Mouse (Mus musculus) liver, adult 2 months (tissue): ENCODE measurements at regions not wholly inside any gene's neighbourhood (a gene's known extent, or its start where the extent isn't known, plus 50 kb on each side); places are given as distances from the start of the nearest gene placed in this dataset.

Experiments used
- DNase-seq: peaks from one replicate; pipeline ENCODE4 v3.0.0-alpha.2; 2011; ENCODE audit warnings: low read depth, low spot score; ENCODE audit errors: extremely low read depth
- H3K27ac ChIP-seq: fragments of 200-500 bp; replicated peaks from 2 replicates; pipeline ENCODE4 v1.5.1; 2012; ENCODE audit warnings: low read depth, mild to moderate bottlenecking, control low read depth, inconsistent platforms, low read length; ENCODE audit not compliant: insufficient read depth
- H3K27me3 ChIP-seq: fragments of 200-500 bp; 2 replicates; pipeline ENCODE4 v1.6.1; 2012; ENCODE audit warnings: mild to moderate bottlenecking, moderate library complexity, low read length, inconsistent platforms; ENCODE audit not compliant: control insufficient read depth, insufficient read depth
- H3K36me3 ChIP-seq: fragments of 200-500 bp; 2 replicates; pipeline ENCODE4 v1.6.1; 2012; ENCODE audit warnings: low read length, inconsistent platforms; ENCODE audit not compliant: control insufficient read depth, insufficient read depth
- H3K4me1 ChIP-seq: fragments of 200-500 bp; 2 replicates; pipeline ENCODE4 v1.6.1; 2011; ENCODE audit warnings: low read length; ENCODE audit not compliant: control insufficient read depth, insufficient read depth
- H3K4me3 ChIP-seq: fragments of 200-500 bp; 2 replicates; pipeline ENCODE4 v1.5.1; 2011; ENCODE audit warnings: low read depth, mild to moderate bottlenecking, control low read depth, low read length, moderate library complexity; ENCODE audit not compliant: insufficient read depth
- H3K79me2 ChIP-seq: fragments of 200-500 bp; 2 replicates; pipeline ENCODE4 v1.6.1; 2012; ENCODE audit warnings: inconsistent platforms, mild to moderate bottlenecking, low read length, moderate library complexity; ENCODE audit not compliant: control insufficient read depth, insufficient read depth
- H3K9ac ChIP-seq: fragments of 200-500 bp; 2 replicates; pipeline ENCODE4 v1.6.1; 2012; ENCODE audit warnings: low read depth, mild to moderate bottlenecking, control low read depth, inconsistent platforms, low read length
- CTCF ChIP-seq: fragments of 200-500 bp; IDR thresholded peaks from 2 replicates; pipeline ENCODE4 v1.5.1; 2011; ENCODE audit warnings: low read depth, low read length, control low read depth
- POLR2A ChIP-seq: fragments of 200-500 bp; IDR thresholded peaks from 2 replicates; pipeline ENCODE4 v1.6.1; 2011; ENCODE audit warnings: low read length, control low read depth; ENCODE audit not compliant: insufficient read depth; ENCODE audit errors: extremely low read depth
- WGBS: fragments of 180-500 bp; shearing (Covaris S2); methylation state at CpG from one replicate; pipeline ENCODE4 v1.1.7; 2018; 5-methylcytosine and 5-hydroxymethylcytosine counted together

DNA sequence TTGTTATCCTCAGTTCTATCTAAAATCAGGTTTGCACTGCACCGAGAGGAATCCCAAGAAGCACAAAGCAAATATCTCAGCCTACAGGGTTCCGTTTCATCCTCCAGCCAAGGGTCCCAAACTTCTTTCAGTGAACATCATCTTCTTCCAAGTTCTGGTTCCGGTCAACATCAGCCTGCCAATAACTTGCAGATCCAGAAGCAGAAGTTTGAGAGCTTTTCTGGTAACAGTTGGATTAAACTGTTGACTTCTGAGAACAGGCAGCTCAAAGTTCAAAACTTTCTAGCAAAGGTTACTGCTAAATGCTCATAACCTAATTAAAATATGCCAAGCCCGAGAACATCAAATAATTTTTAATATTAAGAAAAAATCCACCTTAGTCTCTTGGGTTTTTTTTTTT, 237.0 kb upstream of the Gm37988 start:
- H3K79me2 ChIP-seq, result no peaks in the 10 kb centered on the region
- no peak overlapping the region for H3K9ac ChIP-seq
- H3K27me3 ChIP-seq, result no peaks in the 10 kb centered on the region
- H3K4me3 ChIP-seq, result no peak overlapping the region
- H3K4me1 ChIP-seq, result peaks cover 5% of the 10 kb centered on the region
- 57% methylated on average over 4 of the region's 4 CpGs for whole genome bisulfite sequencing
- no peaks in the 10 kb centered on the region for H3K36me3 ChIP-seq
- H3K27ac ChIP-seq, result no peak overlapping the region
- TF ChIP-seq POLR2A, result no peak
- no peak for TF ChIP-seq CTCF
- peak; percentile 29 for DNase-seq

DNA sequence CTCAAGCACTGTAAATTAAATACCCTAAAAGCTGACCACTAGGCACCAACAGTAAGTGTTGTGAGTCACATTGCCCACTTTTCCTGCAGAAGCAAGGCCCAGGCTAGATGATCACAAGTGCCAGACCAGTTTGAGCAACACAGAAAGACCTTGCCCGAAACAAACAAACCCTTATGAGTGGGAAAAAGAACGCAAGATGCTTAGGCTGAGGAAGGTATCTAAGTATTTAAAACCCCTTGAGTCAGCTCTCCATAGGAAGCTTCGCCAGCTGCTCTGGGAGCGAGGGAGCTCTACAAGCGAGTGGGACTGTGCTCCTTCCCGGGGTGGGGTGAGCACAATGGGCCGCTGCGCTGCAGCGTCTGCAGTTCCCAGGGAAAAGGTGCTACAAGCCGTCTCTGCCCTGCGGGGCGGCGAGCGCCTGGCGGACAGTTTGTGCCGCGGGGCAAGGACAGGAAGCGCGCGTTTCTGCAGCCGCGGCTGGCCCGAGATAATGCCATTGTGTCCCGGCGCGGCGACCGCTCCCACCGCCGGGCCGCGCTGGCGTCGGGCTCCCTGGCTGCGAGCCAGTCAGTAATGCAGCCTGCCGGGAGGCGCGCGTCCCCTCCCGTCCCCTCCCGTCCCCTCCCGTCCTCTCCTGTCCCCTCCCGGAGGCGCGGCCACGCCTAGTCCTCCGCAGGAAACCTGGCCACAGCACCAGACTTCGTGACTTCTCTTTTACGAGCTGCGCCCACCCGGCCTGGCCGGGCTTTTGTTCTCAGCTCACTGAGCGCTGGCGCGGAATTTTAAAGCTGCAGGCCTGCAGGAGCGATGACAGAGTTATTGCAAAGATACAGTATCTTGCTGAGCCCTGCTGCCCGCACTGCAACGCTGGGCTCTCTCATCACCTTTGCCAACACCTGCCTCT, 236.1 kb upstream of the Gm37988 start:
- H3K4me3 ChIP-seq, result peak overlapping the region; percentile 48; the same call in 1 of the 2 replicates

DNA sequence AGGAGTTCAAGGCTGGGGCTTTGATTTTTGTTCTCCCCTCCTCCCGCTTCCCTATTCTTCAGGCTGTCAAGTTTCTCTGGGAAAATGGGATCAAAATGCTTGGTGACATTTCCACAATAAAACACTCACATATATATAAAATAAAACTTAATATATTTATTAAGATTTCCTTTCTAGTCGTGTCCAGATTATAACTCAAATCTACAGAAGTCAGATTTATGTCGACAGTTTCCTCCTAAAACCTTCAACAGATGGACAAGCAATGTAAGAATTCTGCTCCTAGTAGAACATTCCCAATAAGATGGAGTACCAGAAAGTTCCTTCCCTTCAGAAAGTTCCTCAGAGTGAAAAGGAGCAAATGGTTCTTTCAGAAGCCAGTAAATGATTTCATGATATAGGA, 235.4 kb upstream of the Gm37988 start:
- whole genome bisulfite sequencing, result 77% methylated on average over 3 of the region's 3 CpGs

More for the DNA sequence above, 236.1 kb upstream of the Gm37988 start:
- peak overlapping the region; percentile 15 for H3K9ac ChIP-seq
- TF ChIP-seq CTCF (peak; percentile 30), POLR2A (no peak)
- no peaks in the 10 kb centered on the region for H3K36me3 ChIP-seq
- WGBS, result 3% methylated on average over 58 of the region's 58 CpGs
- H3K27me3 ChIP-seq, result no peaks in the 10 kb centered on the region
- H3K27ac ChIP-seq, result peak overlapping the region; percentile 4
- H3K4me1 ChIP-seq, result peaks cover 5% of the 10 kb centered on the region
- DNase-seq, result peak; percentile 9
- H3K79me2 ChIP-seq, result no peaks in the 10 kb centered on the region

DNA sequence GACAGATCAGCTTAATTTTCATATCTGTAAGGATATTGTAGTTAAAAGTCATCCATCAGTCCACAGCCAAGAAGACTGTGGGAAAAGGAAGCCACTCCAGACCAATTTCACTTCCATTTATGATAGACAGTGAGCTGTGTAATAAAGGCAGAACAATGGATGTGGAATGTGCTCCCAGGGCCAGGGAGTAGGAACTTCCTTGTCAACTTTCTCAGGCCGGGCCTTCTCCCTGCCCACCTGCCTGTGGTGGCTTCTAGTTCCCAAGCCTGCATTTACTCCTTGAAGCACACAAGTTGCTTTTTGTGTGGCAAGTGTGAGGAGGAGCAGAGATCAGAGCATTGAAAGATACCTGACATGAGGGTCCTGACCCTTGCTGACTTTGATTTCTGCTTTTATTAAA, 233.6 kb upstream of the Gm37988 start:
- 57% methylated on average over 1 of the region's 1 CpGs for WGBS
- H3K27ac ChIP-seq, result no peak overlapping the region
- peaks cover 5% of the 10 kb centered on the region for H3K4me1 ChIP-seq

More for the DNA sequence above, 235.4 kb upstream of the Gm37988 start:
- no peaks in the 10 kb centered on the region for H3K79me2 ChIP-seq
- TF ChIP-seq CTCF (no peak), POLR2A (no peak)
- no peak overlapping the region for H3K4me3 ChIP-seq
- no peak for DNase-seq
- H3K9ac ChIP-seq, result no peak overlapping the region
- H3K4me1 ChIP-seq, result peaks cover 5% of the 10 kb centered on the region
- no peak overlapping the region for H3K27ac ChIP-seq
- H3K36me3 ChIP-seq, result no peaks in the 10 kb centered on the region
- H3K27me3 ChIP-seq, result no peaks in the 10 kb centered on the region

DNA sequence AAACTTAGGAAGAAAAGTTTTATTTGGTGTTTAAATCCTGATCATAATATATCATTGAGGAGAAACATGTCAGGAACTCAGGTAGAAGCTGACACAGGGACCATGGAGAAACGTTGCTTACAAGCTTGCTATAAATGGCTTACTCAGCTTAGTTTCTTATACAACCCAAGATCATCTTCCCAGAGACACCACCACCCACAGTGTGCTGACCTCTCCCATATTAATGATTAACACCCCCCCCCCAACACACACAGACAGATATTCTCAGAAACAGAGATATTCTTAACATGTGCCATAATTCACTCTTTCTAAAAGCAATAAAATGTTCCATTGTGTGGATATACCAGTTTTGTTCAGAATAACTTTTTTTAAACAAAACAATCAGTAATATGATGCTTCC, 230.7 kb upstream of the Gm37988 start:
- 85% methylated on average over 1 of the region's 1 CpGs for WGBS
- TF ChIP-seq CTCF (no peak), POLR2A (no peak)
- no peaks in the 10 kb centered on the region for H3K36me3 ChIP-seq
- H3K27ac ChIP-seq, result no peak overlapping the region
- H3K4me1 ChIP-seq, result no peaks in the 10 kb centered on the region
- no peaks in the 10 kb centered on the region for H3K27me3 ChIP-seq
- no peak for DNase-seq
- no peak overlapping the region for H3K9ac ChIP-seq
- H3K79me2 ChIP-seq, result no peaks in the 10 kb centered on the region
- no peak overlapping the region for H3K4me3 ChIP-seq

More for the DNA sequence above, 233.6 kb upstream of the Gm37988 start:
- H3K79me2 ChIP-seq, result no peaks in the 10 kb centered on the region
- no peak for DNase-seq
- TF ChIP-seq POLR2A (no peak), CTCF (no peak)
- H3K4me3 ChIP-seq, result no peak overlapping the region
- no peaks in the 10 kb centered on the region for H3K27me3 ChIP-seq
- H3K9ac ChIP-seq, result no peak overlapping the region
- H3K36me3 ChIP-seq, result no peaks in the 10 kb centered on the region

DNA sequence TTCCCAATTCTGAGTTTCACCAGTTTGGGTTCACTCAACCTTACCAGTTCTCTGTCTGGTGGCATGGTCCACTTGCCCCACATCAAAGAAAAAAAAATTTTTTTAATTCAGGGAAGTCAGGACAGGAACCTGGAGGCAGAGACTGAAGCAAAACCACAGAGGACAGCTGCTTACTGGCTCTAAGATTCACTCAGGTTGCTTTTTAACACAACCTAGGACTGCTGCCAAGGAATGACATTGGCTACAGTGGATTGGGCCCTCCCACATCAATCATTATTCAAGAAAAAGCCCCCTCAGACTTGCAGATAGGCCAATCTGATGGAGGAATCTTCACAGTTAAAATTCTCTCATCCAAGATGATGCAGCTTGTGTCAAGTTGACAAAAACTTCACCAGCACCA, 225.2 kb upstream of the Gm37988 start:
- Histone ChIP-seq H3K4me1 (no peaks in the 10 kb centered on the region), H3K27me3 (no peaks in the 10 kb centered on the region), H3K36me3 (no peaks in the 10 kb centered on the region), H3K79me2 (no peaks in the 10 kb centered on the region), H3K4me3 (no peak overlapping the region), H3K9ac (no peak overlapping the region), H3K27ac (no peak overlapping the region)
- no peak for DNase-seq
- no peak for TF ChIP-seq POLR2A
